Mouse (Mus musculus): ENCODE measurements around the gene Ggt6. TPM values are rescaled to one million over a fixed set of nuclear protein-coding genes. Genes with fewer than 3 reads are reported as not detected.
A peak's percentile ranks its signal among the peaks of the same experiment; 100 is the strongest.

Ggt6 gene
- polyA plus RNA-seq, 1 experiment = not detected

- Histone ChIP-seq H3K4me1 (ENCODE audit: control insufficient read depth, insufficient read depth, low read length) (no peaks in the 10 kb centered on the region), H3K27ac (ENCODE audit: insufficient read depth, low read length) (no peak overlapping the region), H3K4me3 (ENCODE audit: low read depth, low read length) (no peak overlapping the region), H3K9me3 (replicated peaks; ENCODE audit: control insufficient read depth, insufficient read depth, low read length, poor library complexity, severe bottlenecking) (no peaks in the 10 kb centered on the region), H3K36me3 (ENCODE audit: control insufficient read depth, insufficient read depth, low read length, poor library complexity, severe bottlenecking) (no peaks in the 10 kb centered on the region), H3K9ac (ENCODE audit: low read depth, poor library complexity, severe bottlenecking) (no peak overlapping the region), H3K27me3 (ENCODE audit: control insufficient read depth, insufficient read depth, low read length, poor library complexity, severe bottlenecking) (no peaks in the 10 kb centered on the region)
- TF ChIP-seq CTCF (IDR thresholded peaks at IDR 0.05; ENCODE audit: low read depth, low read length) (no peak), POLR2A (IDR thresholded peaks at IDR 0.05; ENCODE audit: insufficient read depth, low read length) (no peak), EP300 (IDR thresholded peaks at IDR 0.05; ENCODE audit: insufficient read depth, low read depth, low read length) (no peak)
These were observed 17.1 kb upstream of the Ggt6 start for GRCm38 (mm10) chr11:72418227-72418626.

GRCm38 (mm10) chr11:72419006-72419405 is 16.3 kb upstream of the Ggt6 start:
- TF ChIP-seq POLR2A (IDR thresholded peaks at IDR 0.05; ENCODE audit: insufficient read depth, low read length) (no peak), EP300 (IDR thresholded peaks at IDR 0.05; ENCODE audit: insufficient read depth, low read depth, low read length) (no peak), CTCF (IDR thresholded peaks at IDR 0.05; ENCODE audit: low read depth, low read length) (no peak)

GRCm38 (mm10) chr11:72420460-72421122 is 14.7 kb upstream of the Ggt6 start:
- Histone ChIP-seq H3K4me3 (ENCODE audit: low read depth, low read length) (no peak overlapping the region), H3K9ac (ENCODE audit: low read depth, poor library complexity, severe bottlenecking) (no peak overlapping the region), H3K27ac (ENCODE audit: insufficient read depth, low read length) (peak overlapping the region; percentile 53; the same call in 1 of the 2 replicates), H3K4me1 (ENCODE audit: control insufficient read depth, insufficient read depth, low read length) (no peaks in the 10 kb centered on the region), H3K9me3 (replicated peaks; ENCODE audit: control insufficient read depth, insufficient read depth, low read length, poor library complexity, severe bottlenecking) (no peaks in the 10 kb centered on the region), H3K27me3 (ENCODE audit: control insufficient read depth, insufficient read depth, low read length, poor library complexity, severe bottlenecking) (no peaks in the 10 kb centered on the region), H3K36me3 (ENCODE audit: control insufficient read depth, insufficient read depth, low read length, poor library complexity, severe bottlenecking) (no peaks in the 10 kb centered on the region)
- TF ChIP-seq CTCF (IDR thresholded peaks at IDR 0.05; ENCODE audit: low read depth, low read length) (no peak), EP300 (IDR thresholded peaks at IDR 0.05; ENCODE audit: insufficient read depth, low read depth, low read length) (0 out of 2 replicates have a peak, but pooled peaks have one; percentile 42)

More at GRCm38 (mm10) chr11:72419006-72419405, 16.3 kb upstream of the Ggt6 start:
- Histone ChIP-seq H3K9ac (ENCODE audit: low read depth, poor library complexity, severe bottlenecking) (no peak overlapping the region), H3K4me3 (ENCODE audit: low read depth, low read length) (no peak overlapping the region), H3K9me3 (replicated peaks; ENCODE audit: control insufficient read depth, insufficient read depth, low read length, poor library complexity, severe bottlenecking) (no peaks in the 10 kb centered on the region), H3K4me1 (ENCODE audit: control insufficient read depth, insufficient read depth, low read length) (no peaks in the 10 kb centered on the region), H3K27me3 (ENCODE audit: control insufficient read depth, insufficient read depth, low read length, poor library complexity, severe bottlenecking) (no peaks in the 10 kb centered on the region), H3K36me3 (ENCODE audit: control insufficient read depth, insufficient read depth, low read length, poor library complexity, severe bottlenecking) (no peaks in the 10 kb centered on the region), H3K27ac (ENCODE audit: insufficient read depth, low read length) (no peak overlapping the region)

- Histone ChIP-seq H3K27ac (ENCODE audit: insufficient read depth, low read length) (no peak overlapping the region), H3K9me3 (replicated peaks; ENCODE audit: control insufficient read depth, insufficient read depth, low read length, poor library complexity, severe bottlenecking) (no peaks in the 10 kb centered on the region), H3K4me3 (ENCODE audit: low read depth, low read length) (no peak overlapping the region), H3K36me3 (ENCODE audit: control insufficient read depth, insufficient read depth, low read length, poor library complexity, severe bottlenecking) (no peaks in the 10 kb centered on the region), H3K27me3 (ENCODE audit: control insufficient read depth, insufficient read depth, low read length, poor library complexity, severe bottlenecking) (no peaks in the 10 kb centered on the region; the same call in 1 of the 2 replicates), H3K4me1 (ENCODE audit: control insufficient read depth, insufficient read depth, low read length) (no peaks in the 10 kb centered on the region), H3K9ac (ENCODE audit: low read depth, poor library complexity, severe bottlenecking) (no peak overlapping the region)
- TF ChIP-seq CTCF (IDR thresholded peaks at IDR 0.05; ENCODE audit: low read depth, low read length) (no peak), EP300 (IDR thresholded peaks at IDR 0.05; ENCODE audit: insufficient read depth, low read depth, low read length) (no peak), POLR2A (IDR thresholded peaks at IDR 0.05; ENCODE audit: insufficient read depth, low read length) (no peak)
These were observed 13.6 kb upstream of the Ggt6 start for GRCm38 (mm10) chr11:72421518-72422278.

- no peaks in the 10 kb centered on the region for H3K4me1 ChIP-seq (ENCODE audit: control insufficient read depth, insufficient read depth, low read length)
- no peaks in the 10 kb centered on the region for H3K36me3 ChIP-seq (ENCODE audit: control insufficient read depth, insufficient read depth, low read length, poor library complexity, severe bottlenecking)
- no peak overlapping the region for H3K27ac ChIP-seq (ENCODE audit: insufficient read depth, low read length)
- H3K9me3 ChIP-seq (replicated peaks; ENCODE audit: control insufficient read depth, insufficient read depth, low read length, poor library complexity, severe bottlenecking) = no peaks in the 10 kb centered on the region
- no peak overlapping the region for H3K4me3 ChIP-seq (ENCODE audit: low read depth, low read length)
- no peaks in the 10 kb centered on the region; the same call in 1 of the 2 replicates for H3K27me3 ChIP-seq (ENCODE audit: control insufficient read depth, insufficient read depth, low read length, poor library complexity, severe bottlenecking)
- H3K9ac ChIP-seq (ENCODE audit: low read depth, poor library complexity, severe bottlenecking) = no peak overlapping the region
- TF ChIP-seq EP300 (IDR thresholded peaks at IDR 0.05; ENCODE audit: insufficient read depth, low read depth, low read length) (no peak), POLR2A (IDR thresholded peaks at IDR 0.05; ENCODE audit: insufficient read depth, low read length) (no peak), CTCF (IDR thresholded peaks at IDR 0.05; ENCODE audit: low read depth, low read length) (no peak)
These were observed 11.6 kb upstream of the Ggt6 start for GRCm38 (mm10) chr11:72423686-72424085.

GRCm38 (mm10) chr11:72425201-72425600 is 10.1 kb upstream of the Ggt6 start:
- Histone ChIP-seq H3K27me3 (ENCODE audit: control insufficient read depth, insufficient read depth, low read length, poor library complexity, severe bottlenecking) (no peaks in the 10 kb centered on the region; the same call in 1 of the 2 replicates), H3K4me1 (ENCODE audit: control insufficient read depth, insufficient read depth, low read length) (no peaks in the 10 kb centered on the region), H3K36me3 (ENCODE audit: control insufficient read depth, insufficient read depth, low read length, poor library complexity, severe bottlenecking) (no peaks in the 10 kb centered on the region), H3K27ac (ENCODE audit: insufficient read depth, low read length) (no peak overlapping the region), H3K9ac (ENCODE audit: low read depth, poor library complexity, severe bottlenecking) (no peak overlapping the region), H3K4me3 (ENCODE audit: low read depth, low read length) (no peak overlapping the region), H3K9me3 (replicated peaks; ENCODE audit: control insufficient read depth, insufficient read depth, low read length, poor library complexity, severe bottlenecking) (no peaks in the 10 kb centered on the region)
- TF ChIP-seq POLR2A (IDR thresholded peaks at IDR 0.05; ENCODE audit: insufficient read depth, low read length) = no peak
